Mouse (Mus musculus) T-helper 17 cell (primary cell): ENCODE data around the gene Bckdk.
"Not testable (repeated sequence)": the region's sequence is repeated elsewhere in the genome, so short reads cannot be mapped to it uniquely, and the experiment has no call there.

Experiments
- in situ Hi-C, 2 experiments: fragments of 300-600 bp; cut with MboI, MseI; formaldehyde crosslinking; loops; 1 replicate in 1 of 2; 2 replicates in 1 of 2; pipeline ENCODE4 v1.15.1; 2025; ENCODE audit warnings: high pct_unique_total_duplicates in 2 of 2

Bckdk gene

DNA sequence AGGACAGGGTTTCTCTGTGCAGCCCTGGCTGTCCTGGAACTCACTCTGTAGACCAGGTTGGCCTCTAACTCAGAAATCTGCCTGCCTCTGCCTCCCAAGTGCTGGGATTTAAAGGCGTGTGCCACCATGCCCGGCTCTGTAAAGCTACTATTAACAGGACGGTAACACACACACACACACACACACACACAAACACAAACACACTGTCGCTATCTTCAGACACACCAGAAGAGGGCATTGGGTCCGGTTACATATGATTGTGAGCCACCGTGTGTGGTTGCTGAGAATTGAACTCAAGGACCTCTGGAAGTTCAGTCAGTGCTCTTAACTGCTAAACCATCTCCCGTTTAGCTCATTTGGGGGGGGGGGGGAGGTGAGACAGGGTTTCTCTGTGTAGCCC is 8.0 kb upstream of the Bckdk start:
- in situ Hi-C loops, result not testable (repeated sequence)

DNA sequence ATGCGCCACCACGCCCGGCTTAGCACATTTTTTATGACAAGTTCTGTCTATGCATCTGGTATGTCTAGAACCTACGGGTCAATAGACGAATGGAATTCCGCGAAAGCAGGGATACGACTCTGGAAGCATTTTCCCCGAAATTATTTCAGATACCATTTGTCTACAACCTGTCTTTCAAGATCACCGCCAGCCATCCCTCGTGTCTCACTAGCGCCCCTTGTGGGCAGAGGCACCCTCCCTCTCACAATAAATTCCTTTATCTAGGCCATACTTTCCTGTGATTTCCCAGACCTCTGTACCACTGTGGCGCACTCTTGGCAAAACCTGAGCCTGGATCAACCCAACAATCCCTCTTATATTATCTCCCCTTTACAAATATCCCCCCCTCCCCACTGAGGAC is 7.5 kb upstream of the Bckdk start:
- in situ Hi-C loops, result no loop called here

DNA sequence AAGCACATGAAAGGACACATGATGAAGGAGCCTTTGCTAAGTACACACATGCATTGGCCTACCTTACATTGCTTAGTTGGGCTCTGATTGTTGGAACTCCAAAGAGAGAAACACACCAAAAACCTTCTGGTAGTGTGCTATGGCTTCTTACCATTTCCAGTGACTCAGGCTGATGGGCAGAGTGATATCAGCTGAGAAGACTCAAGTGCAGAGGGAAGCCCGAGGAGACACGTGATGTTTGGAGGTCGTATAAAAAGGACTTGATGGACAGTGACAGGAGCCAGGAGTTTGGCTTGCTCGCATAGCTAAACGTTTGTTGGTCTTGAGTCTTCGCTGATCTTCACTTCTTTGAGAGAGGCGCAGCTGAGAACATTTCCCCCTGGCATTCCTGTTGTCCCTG is 6.3 kb upstream of the Bckdk start:
- in situ Hi-C loops, result no loop called here

DNA sequence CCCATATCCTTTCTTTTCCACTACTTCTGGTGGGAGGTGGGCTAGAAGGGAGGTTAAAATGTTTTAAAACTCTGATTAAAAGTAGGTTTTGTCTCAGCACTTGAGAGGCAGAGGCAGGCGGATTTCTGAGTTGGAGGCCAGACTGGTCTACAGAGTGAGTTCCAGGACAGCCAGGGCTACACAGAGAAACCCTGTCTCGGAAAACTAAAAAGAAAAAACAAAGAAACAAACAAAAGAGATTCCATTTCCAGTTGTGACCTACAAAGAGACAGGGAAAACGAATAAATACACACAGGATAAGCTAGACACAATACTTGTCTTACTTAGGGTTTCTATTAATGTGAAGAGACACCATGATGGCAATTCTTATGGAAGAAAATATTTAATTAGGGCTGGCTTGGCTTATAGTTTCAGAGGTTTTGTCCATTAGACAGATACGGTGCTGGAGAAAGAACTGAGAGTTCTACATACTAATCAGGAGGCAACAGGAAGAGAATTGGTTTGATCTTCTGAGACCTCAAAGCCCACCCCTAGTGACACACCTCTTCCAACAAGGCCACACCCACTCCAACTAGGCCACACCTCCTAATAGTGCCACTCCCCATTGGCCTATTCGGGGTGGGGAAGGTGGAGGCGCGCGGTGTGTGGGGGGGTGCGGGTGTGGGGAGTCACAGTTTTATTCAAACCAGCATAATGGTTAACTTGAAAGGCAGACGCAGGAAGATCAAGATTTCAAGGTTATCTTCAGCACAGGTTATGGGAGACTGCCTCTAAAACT is 5.5 kb upstream of the Bckdk start:
- in situ Hi-C loops, result no loop called here

DNA sequence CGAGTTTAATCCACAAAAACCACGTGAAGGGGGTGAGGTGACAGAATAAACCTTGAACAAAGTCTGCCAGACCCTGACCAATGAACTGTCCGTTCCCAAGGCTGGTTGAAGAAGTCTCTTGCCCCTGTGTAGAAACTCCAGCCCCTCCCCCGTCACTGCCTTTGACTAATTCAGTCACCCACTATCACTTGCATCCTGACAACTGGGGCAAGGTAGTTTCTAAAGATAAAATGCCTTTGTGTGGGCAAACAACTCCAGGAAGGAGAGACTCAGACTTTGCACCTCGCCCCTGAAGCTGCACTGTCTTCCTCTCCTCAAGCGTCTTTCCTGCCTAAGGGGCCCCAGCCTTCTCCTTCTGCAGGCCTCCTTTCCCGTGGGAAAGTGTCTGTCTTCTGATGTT is 3.9 kb upstream of the Bckdk start:
- in situ Hi-C loops, result no loop called here

DNA sequence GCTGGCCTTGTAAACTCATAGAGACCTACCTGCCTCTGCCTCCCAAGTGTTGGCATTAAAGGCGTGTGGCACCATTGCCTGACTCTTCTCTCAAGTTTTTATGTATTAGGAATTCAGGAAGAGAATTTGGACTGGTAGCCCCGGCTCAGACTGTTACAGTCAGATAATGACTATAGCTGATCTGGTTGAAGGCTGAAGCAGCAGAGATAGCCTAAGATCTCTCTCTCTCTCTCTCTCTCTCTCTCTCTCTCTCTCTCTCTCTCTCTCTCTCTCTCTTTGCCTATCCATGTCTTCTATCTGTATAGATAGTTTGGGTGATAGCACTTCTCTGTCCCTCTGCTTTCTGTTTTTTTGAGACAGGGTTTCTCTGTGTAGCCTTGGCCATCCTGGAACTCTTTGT is 2.1 kb upstream of the Bckdk start:
- in situ Hi-C loops, result no loop called here

DNA sequence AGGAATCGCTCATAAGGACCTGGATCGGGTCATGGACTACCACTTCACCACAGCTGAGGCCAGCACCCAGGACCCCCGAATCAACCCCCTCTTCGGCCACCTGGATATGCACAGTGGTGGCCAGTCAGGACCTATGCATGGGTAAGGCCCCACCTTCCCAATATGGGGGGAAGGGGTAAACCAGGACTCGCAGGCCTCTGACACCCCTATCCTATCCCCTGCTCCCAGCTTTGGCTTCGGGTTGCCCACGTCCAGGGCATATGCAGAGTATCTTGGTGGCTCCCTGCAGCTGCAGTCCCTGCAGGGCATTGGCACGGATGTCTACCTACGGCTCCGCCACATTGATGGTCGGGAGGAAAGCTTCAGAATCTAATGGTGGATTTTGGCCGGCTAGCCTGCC is 4.1 kb downstream of the Bckdk start:
- in situ Hi-C loops, result no loop called here

DNA sequence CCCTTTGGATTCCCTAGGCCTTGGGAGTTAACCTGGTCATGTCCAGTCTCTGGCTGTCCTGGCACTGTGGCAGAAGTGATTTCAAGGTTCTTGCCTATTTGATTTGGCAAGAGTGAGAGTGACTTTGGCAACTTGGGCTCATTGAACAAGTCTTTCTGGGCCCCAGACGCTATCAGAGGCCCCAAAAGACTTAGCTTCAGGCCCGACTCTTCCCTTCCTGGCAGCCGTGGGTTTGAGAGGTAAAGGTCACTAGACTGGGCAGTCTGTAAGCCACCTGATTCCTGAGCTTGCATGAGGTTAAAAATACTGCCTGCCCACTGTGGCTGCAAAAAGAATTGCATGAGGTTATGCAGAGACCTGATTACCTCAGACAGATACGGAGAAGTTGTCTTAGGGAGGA is 4.8 kb downstream of the Bckdk start:
- in situ Hi-C loops, result no loop called here

DNA sequence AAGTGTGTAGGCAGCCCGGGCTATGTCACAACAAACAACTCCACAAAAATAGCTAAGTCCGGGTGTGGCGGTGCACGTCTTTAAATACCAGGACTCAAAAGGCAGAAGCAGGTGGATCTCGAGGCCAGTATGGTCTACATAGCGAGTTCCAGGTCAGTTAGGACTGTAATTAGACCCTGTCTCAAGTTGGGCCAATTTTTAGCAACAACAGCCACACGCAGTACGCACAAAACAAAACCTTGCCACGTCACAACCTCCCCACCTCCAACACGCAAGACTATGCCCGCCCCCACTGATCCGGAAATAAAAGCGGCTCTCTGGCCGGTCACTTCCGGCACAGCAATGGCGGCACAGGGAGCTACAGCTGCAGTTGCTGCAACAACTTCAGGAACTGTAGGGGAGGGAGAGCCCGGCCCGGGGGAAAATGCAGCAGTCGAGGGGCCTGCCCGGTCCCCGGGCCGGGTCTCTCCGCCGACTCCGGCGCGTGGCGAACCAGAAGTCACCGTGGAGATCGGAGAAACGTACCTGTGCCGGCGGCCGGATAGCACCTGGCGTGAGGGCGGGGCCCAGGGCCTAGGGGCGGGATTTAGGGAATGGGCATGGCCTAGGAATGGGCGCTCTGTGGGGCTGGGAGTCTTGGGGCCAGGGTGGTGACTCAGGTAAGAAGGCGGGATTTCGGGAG is 8.4 kb downstream of the Bckdk start, which contains the start of gene Kat8:
TSS of gene Kat8 (plus strand) at position 327 of the 682 bp plus-strand sequence.
- in situ Hi-C loops, result no loop called here

DNA sequence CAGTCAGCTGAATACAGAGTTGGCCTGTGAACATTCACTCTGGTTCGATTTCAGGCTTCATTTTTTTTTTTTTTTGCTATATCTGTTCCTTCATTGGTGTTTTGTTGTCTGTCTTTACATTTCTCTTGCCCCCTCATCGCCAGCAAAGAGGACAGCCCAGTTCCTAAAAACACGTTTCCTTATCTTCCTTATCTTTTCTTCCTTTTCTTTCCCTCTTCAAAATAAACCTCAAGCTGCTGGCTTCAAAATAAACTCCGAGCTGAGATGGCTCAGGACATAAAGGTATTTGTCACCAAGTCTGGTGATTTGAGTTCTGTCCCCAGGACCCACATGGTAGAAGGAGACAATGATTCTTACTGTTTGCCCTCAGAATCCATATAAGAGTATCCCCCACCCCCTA is 9.1 kb downstream of the Bckdk start:
- in situ Hi-C loops, result no loop called here

DNA sequence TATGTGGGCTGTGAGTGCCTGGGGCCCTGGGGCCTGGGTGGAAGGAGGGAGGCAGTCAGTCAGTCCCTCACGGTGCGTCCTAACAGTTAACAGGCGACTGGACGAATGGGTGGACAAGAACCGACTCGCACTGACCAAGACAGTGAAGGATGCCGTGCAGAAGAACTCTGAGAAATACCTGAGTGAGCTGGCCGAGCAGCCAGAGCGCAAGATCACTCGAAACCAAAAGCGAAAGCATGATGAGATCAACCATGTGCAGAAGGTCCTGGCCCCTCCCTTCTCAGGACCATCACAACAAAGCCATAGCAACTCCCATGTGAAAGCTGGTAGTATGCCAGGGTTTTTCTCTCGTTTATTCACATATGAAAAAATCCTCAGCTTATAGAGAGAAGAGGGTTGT is 11.4 kb downstream of the Bckdk start:
- in situ Hi-C loops, result no loop called here

DNA sequence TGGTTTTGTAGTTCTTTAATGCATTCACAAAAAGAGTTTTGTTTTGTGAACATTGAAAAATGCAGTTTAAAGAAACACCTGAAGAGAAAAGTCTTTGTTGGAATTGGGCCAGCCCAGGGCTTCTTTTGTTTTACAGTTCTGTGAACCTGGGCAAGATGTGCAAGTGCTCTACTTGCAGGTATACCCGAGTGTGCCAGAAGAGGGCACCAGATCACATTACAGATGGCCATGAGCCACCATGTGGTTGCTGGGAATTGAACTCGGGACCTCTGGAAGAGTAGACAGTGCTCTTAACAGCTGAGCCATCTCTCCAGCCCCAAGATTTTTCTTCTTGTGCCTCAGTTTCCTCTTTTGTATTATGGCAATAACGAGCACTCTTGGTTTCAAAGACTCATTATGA is 14.3 kb downstream of the Bckdk start:
- in situ Hi-C loops, result no loop called here

DNA sequence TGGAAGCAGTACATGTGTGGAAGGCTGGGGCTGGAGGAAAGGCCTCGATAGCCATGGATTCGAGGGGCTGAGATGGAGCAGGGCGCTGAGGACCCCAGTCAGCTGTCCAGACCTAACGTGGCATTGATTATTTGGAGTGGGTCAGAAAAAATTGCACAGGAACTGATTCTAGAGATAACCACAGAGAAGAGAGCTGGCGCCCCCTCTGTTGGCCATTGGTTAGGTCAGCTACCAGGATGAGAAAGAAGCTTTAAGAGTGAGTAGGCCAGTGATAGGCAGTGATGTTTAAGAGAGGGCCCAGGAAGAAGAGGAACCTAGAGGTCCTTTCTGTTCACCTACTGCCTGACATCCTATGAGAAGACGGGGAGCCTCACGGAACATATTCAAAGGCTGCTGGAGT is 15.4 kb downstream of the Bckdk start:
- in situ Hi-C loops, result no loop called here

DNA sequence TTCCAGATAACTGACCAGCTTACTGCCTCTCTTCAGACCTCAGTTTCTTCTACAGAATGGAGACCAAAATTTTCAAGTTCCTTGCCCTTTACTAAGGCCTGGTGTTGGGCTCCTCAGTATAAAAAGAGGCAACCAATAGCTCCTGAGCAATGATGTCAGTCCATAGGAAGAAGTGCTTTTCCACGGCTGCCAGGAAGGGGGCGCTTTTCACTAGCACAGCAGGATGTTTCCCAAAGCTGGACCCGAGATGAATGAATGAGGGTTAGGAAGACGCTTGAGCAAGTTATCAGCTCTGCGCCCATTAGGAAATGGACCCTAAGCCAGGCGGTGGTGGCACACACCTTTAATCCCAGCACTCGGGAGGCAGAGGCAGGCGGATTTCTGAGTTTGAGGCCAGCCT is 17.6 kb downstream of the Bckdk start:
- in situ Hi-C loops, result no loop called here

DNA sequence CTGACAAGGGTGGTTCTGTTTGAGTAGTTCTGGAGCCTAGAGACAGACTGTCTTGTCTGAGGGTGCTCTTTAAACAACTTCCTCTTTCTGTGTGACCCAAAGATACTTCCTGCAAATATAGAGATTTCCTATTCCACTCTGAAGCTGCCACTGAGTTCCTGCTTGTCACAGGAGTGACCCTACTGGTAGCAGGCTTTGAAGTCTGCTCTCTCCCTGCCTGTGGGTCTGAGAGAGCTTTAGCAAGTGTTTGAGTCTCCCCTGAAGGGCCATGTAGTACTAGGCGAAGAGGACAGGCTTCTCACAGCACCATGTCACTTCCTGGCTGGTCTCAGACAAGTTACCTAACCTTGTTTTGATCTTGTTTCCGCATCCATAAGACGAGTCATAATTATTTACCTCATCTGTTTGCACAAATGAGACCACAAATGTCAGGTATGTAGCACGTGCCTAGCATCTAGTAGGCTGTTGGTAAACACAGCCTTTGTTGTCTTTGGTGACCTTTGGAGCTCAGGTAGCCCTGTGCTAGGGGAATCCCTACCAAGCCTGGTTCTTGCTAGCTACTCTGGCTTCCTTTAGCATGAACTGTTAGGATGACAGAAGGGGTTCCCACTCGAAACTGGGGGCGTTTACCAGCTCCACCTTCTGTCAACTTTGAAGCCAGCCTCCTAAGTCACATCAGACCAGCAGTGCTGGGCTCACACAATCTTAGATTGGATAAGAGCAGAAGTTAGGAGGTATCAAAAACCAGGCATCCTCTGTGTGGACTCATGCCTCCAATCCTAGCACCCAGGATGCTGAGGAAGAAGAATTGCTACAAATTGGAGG is 18.8 kb downstream of the Bckdk start:
- in situ Hi-C loops, result no loop called here

DNA sequence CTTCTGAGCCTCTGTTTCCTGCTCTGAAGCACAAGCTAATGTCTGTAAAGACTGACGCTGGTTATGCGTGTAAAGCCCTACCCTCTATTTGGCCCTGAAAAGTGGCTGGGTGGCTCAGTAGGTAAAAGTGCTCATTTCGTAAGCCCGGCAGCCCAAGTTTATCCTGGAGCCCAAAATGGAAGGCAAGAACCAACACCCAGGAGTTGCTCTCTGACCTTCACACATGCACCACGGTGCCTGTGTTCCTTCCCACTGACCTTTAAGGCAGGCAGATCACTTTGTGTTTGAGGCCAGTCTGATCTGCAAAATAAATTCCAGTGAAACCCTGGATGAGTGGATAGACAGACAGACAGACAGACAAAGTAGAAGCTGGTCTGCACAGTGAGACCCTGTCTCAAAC is 19.8 kb downstream of the Bckdk start:
- in situ Hi-C loops, result no loop called here

DNA sequence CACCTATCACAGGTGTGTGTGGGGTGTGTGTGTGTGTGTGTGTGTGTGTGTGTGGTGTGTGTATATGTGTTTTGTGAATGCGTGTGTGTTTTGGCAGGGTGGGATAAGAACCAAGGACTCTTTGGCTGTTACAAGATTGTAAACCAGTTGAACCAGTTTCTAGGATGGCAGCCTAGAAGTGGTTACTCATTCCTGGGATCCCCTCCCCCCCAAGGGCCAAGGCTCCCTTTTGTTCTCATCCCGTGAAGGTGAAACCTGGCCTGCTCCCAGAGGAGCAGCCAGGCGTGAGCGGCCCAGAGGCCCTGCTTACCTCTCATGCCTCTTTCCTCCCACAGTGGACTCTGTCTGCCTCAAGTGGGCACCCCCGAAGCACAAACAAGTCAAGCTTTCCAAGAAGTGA is 21.4 kb downstream of the Bckdk start:
- in situ Hi-C loops, result no loop called here

DNA sequence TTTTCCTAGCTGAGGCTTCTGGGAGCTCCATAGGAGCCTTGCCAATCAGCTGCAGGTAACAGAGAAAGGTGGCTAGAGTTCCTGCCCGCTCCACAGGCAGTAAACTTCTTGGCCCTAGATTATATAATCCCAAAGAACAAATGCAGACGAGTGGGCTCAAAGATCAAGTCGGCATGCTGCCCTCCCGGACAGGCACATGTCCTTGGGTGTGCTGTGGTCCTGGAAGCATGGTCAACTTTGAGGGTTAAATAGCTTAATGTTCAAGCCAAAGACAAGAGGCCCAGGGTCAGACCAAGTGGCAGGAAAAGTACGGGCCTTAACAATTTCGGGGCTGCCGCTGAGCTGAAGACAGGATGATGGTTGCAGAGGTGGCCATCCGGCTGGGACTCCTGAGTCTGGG is 22.2 kb downstream of the Bckdk start:
- in situ Hi-C loops, result no loop called here

DNA sequence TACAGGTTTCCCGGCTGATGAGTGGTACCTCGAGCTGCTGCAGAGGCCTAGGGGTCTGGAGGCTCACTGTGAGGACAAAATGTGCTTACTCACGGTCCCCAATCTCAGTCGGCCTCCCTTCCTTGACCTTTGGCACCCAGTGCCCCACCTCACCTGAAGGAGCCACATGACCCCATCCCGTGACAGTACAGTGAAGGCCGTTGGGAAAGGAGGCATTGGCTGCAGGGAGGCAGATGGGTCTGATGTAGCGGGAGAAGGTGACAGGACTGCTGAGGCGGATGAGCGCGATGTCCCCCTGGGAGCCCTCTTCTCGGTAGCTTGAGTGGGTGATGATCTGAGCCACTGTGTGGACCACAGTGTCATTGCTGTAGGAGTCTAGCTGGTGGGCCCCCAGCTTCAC is 23.0 kb downstream of the Bckdk start:
- in situ Hi-C loops, result no loop called here

DNA sequence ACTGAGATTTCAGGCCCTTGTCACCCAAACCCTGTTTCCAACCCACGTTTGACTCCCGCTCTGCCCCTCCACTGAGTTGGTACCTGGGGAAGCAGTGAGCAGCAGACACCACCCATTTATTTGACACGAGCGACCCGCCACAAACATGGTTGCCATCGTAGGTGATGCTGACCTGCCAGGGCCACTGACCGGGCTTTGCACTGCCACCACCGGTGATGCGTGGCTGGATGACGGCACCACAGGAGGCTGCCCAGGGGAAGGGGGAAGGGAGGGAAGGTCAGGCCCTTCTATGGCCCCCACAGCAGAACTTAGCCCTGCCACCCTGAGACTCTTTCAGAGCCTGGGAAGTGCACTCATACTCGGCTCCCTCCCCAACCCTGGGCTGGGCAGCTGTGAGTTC is 23.8 kb downstream of the Bckdk start:
- in situ Hi-C loops, result no loop called here

DNA sequence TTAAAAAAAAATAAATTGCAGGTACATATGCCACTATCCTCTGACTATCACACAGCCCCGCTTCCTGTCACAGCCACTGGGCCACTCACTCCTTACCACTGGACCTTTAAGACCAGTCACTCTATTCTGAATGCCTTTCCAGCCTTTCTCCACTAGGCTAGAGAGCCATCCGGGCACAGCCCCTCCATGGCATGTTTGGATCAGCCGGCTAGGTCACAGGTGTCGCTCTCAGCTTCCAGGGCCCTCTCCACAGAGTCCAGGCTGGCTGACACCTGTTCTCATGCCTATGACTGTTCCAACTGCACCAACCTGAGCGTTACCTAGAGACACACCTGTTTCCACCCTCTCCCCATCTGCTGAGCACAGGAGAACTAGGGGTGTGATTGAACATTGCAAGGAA is 24.7 kb downstream of the Bckdk start:
- in situ Hi-C loops, result no loop called here

DNA sequence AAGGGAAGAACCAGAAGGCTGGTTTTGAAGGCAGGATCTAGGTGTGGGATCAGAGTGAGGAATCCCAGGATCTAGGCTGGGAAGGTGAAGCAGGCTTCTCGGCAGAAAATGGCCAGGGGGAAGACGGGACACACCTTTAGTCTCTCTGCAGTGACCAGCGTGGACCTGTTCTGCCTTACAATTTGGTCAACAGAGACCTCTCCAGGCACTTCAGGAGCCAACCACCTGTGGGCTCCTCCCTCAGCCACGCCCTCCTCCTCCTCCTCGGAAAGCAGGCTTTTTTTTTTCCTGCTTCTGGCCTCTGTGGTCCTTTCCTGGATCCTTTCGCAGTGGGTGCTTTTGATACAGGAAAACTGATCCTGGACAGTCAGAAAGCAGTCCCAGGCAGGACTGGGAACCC is 26.0 kb downstream of the Bckdk start, which contains the start of gene Prss8:
TSS of gene Prss8 (minus strand) at position 182 of the 400 bp plus-strand sequence.
- in situ Hi-C loops, result no loop called here
